Mouse (Mus musculus) spleen, postnatal 14 days (tissue): ENCODE measurements around the gene Tlr8.
"Not testable (repeated sequence)": the region's sequence is repeated elsewhere in the genome, so short reads cannot be mapped to it uniquely, and the experiment has no call there.

Experiments used
- DNase-seq, 2 experiments: peaks; one replicate each; pipeline ENCODE4 v3.0.0; 2021 to 2022; ENCODE audit warnings: low spot score in 2 of 2

Gene Tlr8

DNA sequence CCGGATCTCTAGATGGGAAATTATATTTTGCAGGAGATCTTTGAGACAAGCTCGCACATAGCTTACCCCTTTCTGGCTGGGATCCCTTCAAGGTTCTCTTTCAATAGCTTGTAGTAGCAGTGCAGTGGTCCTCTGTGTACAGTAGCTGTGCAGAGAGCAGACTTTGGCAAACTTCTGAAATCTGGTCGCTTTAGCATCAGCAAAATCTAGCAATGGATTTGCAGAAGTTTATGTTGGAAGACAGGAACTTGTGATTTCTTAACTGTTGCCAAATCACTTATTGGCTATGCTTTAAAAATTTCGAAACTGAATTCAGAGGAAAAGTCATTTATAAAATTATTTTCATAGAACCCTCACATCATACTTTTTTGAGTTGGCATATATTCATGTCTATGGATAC, at the start of gene Tlr8:
Gene Tlr8 (minus strand): TSS at position 244 of the 400 bp plus-strand sequence.
- DNase-seq = no peak

DNA sequence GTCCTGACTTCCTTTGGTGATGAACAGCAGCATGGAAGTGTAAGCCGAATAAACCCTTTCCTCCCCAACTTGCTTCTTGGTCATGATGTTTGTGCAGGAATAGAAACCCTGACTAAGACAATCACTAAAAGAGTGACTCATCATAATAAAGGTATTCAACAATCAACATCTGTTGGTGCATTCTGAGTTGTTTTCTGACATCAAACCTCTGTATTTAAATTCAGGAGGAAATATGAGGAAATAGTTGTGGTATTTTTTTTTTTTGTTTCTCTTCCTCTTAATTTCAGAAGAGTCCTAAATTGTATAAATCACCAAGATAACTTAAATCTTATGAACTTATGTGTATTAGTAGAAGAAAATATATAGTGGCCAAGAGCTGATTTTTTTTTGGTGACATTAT, 37.9 kb upstream of the Tlr8 start:
- DNase-seq = not testable (repeated sequence)

DNA sequence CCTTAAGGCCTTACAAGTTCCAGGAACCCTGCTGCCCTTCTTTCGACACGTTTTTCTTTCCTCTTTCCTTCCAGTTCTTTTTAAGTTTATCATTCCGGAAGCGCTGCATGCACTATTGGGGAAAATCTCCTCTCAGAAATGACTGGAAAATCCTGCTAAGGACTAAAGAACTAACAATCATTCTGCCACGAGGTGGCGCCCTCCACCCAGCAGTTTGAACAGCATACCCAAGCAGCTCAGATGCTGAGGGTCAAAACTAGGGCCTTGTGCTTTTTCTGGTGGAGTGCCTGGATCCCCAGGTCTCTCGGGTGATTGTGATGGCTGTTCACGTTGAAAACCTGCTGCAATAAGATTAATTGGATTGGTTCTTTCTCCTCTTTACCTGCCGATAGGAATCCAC, 12.8 kb upstream of the Tlr8 start:
- peak; percentile 7 to 45 for DNase-seq

GRCm38 (mm10) chrX:167276551-167276950, 12.4 kb upstream of the Tlr8 start:
- no peak for DNase-seq

GRCm38 (mm10) chrX:167263530-167263929, 599 bp downstream of the Tlr8 start:
- DNase-seq = no peak

GRCm38 (mm10) chrX:167241736-167242135, 22.4 kb downstream of the Tlr8 start:
- no peak for DNase-seq

DNA sequence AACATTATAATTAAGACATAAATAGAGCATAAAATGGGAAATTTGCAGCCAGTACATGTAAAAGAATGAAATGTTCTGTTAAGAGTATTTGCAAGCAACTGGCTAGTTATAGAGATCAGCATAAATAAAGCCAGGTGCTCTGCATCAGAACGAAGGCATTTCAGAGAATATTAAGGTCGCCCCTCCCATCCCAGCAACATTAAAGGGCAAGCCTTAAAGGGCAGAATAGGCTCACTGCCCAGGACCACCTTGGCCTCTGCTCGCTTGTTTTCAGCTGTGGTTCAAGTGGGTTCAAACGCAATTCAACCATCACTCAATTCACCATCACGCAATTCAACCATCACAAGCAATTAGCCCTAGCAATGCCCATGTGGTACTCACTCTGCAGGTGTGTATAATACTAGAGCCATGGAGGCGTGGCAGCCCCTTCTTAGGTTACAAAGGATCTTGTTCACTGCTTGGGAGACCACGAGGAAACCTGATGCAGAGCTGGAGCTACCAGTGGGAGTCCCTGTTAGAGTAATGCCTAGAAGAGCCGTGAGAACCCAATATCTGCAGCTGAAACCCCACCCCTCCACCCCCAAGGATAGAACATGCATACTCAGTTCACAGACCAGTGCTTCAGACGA, 24.7 kb downstream of the Tlr8 start:
- DNase-seq = no peak

GRCm38 (mm10) chrX:167233104-167233687, 30.9 kb downstream of the Tlr8 start:
- peak; percentile 41 to 65 for DNase-seq

- no peak for DNase-seq
Observed at GRCm38 (mm10) chrX:167231150-167231549, 33.0 kb downstream of the Tlr8 start.

- DNase-seq = no peak
Observed at GRCm38 (mm10) chrX:167229819-167230218, 34.3 kb downstream of the Tlr8 start.

- DNase-seq = peak; percentile 54 to 67
Observed at GRCm38 (mm10) chrX:167229206-167229605, 34.9 kb downstream of the Tlr8 start.

DNA sequence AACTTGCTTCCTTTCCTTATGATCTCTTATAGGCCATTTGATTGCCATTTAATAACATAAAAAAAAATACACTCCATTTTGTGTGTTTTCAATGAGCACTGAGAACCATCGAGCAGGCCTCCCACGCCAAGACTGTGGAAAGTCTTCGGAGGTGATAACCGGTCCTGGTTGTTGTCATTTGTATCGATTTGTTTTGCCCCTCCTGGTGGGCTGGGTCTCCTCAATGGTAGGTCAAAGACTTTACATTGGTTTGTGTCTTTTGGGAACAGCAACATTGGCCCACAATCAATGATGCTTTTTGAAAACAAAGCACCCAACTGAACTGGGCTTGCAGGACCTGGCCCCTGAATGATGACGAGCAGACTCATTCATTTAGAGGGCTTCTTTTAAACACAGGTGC, 36.4 kb downstream of the Tlr8 start:
- DNase-seq = no peak

DNA sequence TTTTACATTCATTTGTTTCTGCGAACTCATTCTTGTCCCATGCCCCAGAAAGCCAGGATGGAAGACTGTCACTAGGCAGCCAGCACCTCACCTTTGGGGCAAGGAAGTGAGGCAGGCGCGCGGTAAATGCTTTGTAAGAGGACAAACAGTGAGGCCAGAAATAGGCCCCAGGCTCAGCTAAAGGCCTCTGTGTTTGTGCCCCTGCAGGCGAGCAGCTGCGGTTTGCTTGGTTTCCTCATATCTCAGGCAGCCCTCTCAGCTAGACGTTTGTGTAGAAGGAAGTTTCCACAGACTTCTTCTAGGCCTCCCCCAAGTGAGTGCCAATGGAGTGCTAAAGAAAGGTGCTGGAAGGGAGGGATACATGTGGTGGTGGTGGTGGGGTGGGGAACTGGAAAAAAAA, 37.0 kb downstream of the Tlr8 start:
- DNase-seq = peak; percentile 24 to 35

DNA sequence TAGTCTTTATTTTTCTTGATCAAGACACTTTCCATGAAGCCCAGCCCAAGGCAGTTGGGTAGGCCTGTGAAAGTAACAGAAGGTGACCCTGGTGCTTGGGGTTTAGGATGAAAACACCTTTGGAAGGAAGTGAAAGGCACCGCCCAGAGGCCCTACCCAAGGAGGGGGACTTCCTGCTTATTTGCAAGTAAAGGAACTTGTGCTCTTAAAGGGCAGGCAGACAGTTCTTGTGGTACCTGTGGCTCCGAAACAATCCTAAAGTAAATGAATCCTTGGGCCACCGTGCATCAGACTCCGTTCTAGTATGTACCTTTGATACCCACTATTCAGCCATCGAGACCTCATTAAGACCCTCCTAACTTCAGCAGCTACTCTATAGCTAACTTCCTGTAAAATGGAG, 37.6 kb downstream of the Tlr8 start:
- DNase-seq = no peak

DNA sequence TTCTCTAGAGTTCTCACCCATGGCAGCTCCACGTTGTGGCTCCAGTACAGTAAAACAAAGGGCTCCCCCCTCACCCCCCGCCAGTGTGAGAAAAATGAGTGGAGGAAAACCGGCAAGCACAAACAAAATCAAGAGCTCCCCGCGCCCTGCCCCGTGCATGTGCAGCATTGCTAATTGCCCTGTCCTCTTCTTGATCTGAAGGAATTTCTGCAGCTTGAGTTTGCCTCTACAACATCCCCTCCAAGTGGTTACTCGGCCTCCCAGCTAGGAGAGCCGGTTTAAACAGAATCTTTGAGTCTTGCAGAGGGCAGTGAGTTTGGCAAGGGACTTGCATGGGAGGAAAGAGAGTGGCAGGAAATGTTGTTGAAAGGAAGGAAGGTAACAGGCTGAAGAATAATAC, 51.4 kb downstream of the Tlr8 start:
- no peak for DNase-seq

DNA sequence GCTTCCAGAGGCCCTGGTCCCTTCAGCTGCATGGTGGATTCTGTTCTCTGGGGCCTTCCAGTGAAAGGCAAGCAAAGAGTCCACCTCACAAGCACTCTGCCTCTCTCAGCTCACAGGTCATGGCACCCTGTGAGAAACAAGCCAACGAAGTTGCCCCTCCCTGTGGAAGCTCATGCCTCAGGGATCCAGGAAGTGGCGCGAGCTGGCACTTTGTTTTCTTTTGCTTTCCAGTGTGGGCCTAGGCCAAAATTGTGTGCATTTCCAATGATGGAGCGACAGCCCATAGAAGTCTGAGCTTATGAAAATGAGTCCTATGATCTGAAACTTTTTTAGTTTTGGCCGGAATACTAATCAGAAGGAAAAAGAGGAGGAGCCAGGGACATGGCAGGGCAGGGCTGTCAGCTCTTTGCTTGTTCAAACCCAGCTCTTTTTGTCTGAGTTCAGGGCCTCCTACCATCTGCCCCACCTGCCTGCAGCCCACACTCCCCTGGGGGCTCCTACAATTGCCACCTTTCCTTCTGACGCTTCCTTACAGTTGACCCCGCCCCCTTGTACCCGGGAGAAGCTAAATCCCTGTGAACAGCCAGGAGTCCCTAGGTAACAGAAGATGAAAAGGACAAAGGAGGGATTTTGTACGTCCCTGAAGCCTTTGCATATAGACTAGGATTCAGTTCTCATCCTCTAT, 52.1 kb downstream of the Tlr8 start:
- DNase-seq = no peak

- no peak for DNase-seq
Observed at GRCm38 (mm10) chrX:167210319-167210728, 53.8 kb downstream of the Tlr8 start.

- DNase-seq = no peak
Observed at GRCm38 (mm10) chrX:167209828-167210227, 54.3 kb downstream of the Tlr8 start.

GRCm38 (mm10) chrX:167208978-167209754, 55.0 kb downstream of the Tlr8 start, which contains the start of gene Tmsb4x:
TSS of gene Tmsb4x (minus strand) at chrX:167209315.
- DNase-seq = peak; percentile 65 to 80

DNA sequence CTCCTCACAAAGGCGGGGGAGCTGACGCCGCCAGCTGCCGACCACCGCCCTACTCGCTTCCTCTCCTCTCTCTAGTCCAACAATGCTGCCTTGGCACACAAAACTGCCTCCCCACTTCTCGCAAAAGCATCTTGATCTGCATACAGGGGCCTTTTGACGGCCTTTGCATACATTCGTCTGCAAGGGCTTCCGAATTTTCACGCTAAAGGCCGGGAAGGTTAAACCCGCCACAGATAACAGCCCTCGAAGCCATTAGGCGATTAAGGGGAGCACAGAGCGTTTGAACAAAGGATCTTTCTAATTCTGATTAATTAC, 55.7 kb downstream of the Tlr8 start:
- DNase-seq = no peak

- no peak for DNase-seq
Observed at GRCm38 (mm10) chrX:167207741-167208505, 56.2 kb downstream of the Tlr8 start.
